Mouse (Mus musculus): ENCODE measurements around the gene Irak3.
A peak's percentile ranks its signal among the peaks of the same experiment; 100 is the strongest.
"Not testable (repeated sequence)": the region's sequence is repeated elsewhere in the genome, so short reads cannot be mapped to it uniquely, and the experiment has no call there.

Gene Irak3

GRCm38 (mm10) chr10:120201961-120202402 lies at the start of gene Irak3:
Gene Irak3 (minus strand): TSS chr10:120202130.
- peak; percentile 76 for DNase-seq (ENCODE audit: low spot score)

GRCm38 (mm10) chr10:120250911-120251683 lies 49.2 kb upstream of the Irak3 start:
- no peak for DNase-seq (ENCODE audit: low spot score)

GRCm38 (mm10) chr10:120246994-120247750 lies 45.2 kb upstream of the Irak3 start:
- DNase-seq (ENCODE audit: low spot score) = peak; percentile 15

GRCm38 (mm10) chr10:120245681-120246080 lies 43.8 kb upstream of the Irak3 start:
- DNase-seq (ENCODE audit: low spot score) = no peak

- DNase-seq (ENCODE audit: low spot score) = no peak
Observed at GRCm38 (mm10) chr10:120242421-120242820, 40.5 kb upstream of the Irak3 start.

DNA sequence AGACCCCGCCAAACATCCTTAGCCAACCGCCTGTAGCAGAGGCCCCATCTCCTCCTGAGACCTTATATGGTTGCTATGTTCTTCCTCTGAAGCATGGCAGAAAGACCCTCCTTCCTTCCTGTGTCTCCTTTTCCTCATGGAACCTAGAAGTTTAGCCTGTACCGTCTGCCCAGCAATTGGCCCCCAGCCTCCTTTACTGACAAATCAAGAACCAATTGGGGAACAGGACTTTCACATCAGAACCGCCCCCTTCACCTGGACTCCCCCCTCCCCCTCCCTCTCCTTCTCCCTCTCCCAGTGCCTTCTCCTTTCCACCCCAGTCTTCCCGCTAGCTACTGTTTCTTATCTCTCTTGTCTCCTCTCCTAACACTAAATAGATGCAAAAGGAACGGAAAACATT lies 37.5 kb upstream of the Irak3 start:
- no peak for DNase-seq (ENCODE audit: low spot score)

DNA sequence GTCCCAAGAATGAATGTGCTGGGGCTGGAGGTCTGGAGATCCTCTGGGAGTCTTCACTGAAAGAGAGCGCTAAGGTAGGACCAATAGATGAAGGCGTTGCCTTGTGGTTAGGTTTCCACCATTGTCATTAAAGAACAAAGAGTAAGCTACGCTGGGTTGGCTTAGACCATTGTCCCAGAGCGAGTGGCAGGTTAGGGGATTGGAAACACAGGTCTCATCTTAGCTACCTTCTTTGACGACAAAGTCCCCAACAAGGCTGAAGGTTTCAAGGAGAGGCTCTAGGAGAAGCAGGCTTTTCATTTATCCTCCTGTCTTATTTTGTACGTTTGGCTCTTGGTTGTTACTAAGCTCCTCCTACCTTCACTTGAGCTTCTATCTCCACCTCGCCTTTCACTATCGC lies 36.3 kb upstream of the Irak3 start:
- DNase-seq (ENCODE audit: low spot score) = no peak

GRCm38 (mm10) chr10:120236855-120237254 lies 34.9 kb upstream of the Irak3 start:
- DNase-seq (ENCODE audit: low spot score) = no peak

DNA sequence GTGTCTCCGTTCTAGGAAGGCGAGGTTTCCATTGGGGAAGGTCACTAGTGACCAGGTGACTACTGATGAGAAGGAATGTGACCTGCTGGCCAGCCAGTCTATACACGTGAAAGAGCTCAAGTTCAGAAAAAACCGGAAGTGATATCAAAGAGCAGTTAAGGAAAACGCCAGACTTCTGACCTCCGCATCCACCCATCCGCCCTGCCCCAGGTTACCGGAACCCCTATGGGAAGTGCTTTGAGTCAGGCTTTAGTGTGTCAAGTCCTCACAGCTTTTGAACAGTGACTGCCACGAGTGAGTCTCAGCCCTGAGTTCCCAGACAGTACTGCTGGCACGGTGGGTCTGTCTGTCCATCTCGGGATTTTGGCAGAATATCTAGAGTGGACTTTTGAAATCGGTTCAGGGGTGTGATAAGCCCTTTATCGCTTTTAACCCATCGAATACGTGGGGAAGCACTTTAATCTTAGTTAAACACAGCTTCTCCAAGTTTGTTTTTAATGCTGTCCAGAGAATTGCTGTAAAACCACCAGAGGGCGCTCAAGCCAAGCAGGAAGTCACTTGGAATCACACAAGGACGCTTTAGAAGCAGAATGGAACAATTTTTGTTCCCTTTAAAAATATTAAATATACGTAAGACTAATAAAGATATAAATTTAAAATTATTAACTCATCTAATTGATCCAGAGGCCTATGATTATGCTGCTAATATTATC lies 31.9 kb upstream of the Irak3 start:
- DNase-seq (ENCODE audit: low spot score) = peak; percentile 32

GRCm38 (mm10) chr10:120231718-120232117 lies 29.8 kb upstream of the Irak3 start:
- peak; percentile 48 for DNase-seq (ENCODE audit: low spot score)

- peak; percentile 83 for DNase-seq (ENCODE audit: low spot score)
Observed at GRCm38 (mm10) chr10:120226871-120227661, 25.1 kb upstream of the Irak3 start, which contains the start of gene Llph. Gene Llph (plus strand): TSS chr10:120227070.

DNA sequence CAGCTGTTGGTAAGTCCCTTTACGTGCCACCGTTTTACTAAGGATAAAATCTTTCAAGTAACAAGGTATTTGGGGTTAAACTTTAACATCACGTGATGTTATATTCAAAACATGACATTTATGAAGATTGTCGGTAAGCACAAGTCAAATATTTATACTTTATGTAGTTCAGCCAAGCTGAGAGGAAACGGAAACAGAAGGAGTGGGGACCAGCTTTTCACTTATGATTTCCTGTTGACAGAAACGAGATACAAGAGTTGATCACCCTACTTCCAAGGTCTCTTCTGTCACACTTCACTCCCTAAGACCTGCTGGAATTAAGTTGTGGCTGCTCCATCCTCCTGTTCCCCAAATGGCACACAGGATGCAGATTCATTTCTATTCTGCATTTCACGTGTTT lies 18.8 kb upstream of the Irak3 start:
- no peak for DNase-seq (ENCODE audit: low spot score)

- DNase-seq (ENCODE audit: low spot score) = no peak
Observed at GRCm38 (mm10) chr10:120219578-120220359, 17.8 kb upstream of the Irak3 start.

- no peak for DNase-seq (ENCODE audit: low spot score)
Observed at GRCm38 (mm10) chr10:120218996-120219395, 17.1 kb upstream of the Irak3 start.

- DNase-seq (ENCODE audit: low spot score) = not testable (repeated sequence)
Observed at GRCm38 (mm10) chr10:120217099-120217498, 15.2 kb upstream of the Irak3 start.

- no peak for DNase-seq (ENCODE audit: low spot score)
Observed at GRCm38 (mm10) chr10:120210096-120210495, 8.2 kb upstream of the Irak3 start.

DNA sequence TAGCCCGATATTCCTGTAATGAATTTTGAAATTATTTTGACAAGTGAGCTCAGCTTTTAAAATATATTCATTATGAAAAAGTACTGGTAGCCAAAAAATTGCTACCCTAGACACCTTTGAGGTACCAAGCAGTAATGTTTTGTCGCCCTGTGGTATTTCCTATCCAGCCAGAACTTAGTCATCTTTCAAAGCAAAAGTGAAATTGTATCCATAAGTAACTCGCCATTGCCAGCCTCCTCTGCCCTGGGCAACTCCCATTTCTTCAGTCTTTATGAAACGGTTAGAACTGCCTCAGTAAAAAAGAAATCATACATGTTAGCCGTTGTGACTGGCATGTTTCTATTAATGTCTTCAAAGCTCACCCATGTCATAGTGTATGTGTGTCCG lies 7.6 kb upstream of the Irak3 start:
- DNase-seq (ENCODE audit: low spot score) = no peak

GRCm38 (mm10) chr10:120208575-120209538 lies 6.9 kb upstream of the Irak3 start:
- DNase-seq (ENCODE audit: low spot score) = peak; percentile 88

DNA sequence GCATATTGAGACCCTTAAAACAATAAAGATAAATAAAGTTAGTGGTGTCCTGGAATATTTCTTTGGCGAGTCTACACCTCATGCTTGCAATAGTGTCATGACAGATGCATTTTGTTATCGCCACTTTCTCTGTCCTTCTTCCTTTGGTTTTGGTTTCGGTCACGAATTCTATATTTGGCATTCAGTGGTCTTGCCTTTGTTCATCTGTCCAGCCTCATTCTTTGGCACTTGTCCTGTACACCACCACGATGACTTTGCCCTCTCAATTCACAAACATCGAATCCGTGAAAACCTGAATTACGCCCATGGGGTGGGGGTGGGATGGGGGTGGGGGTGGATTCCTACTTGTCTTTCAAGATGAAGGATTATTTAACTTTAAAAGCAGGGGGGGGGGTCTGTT lies 6.1 kb upstream of the Irak3 start:
- no peak for DNase-seq (ENCODE audit: low spot score)

All from ovary, postnatal 36 days (tissue).